Mouse (Mus musculus) forebrain, embryonic 14.5 days (tissue): ENCODE results near the gene Ociad2. TPM values are rescaled to one million over a fixed set of nuclear protein-coding genes. Genes with fewer than 3 reads are reported as not detected.

Source experiments
- ATAC-seq: fragments of 200-750 bp; cut with Nextera tagmentation; 2 replicates; pipeline ENCODE4 v1.8.0; 2017; ENCODE audit warnings: mild to moderate bottlenecking, moderate library complexity
- DNase-seq: peaks from one replicate; pipeline ENCODE4 v3.0.0-alpha.2; 2015; ENCODE audit warnings: low spot score
- H3K27ac ChIP-seq: fragments of 300-500 bp; sonication (generic); 2 replicates; pipeline ENCODE4 v1.5.1; 2014; ENCODE audit warnings: low read depth, mild to moderate bottlenecking, control low read depth, low read length, moderate library complexity
- H3K27me3 ChIP-seq: fragments of 300-500 bp; sonication (generic); replicated peaks from 2 replicates; pipeline ENCODE4 v1.6.1; 2014; ENCODE audit warnings: low read length, control low read depth, mixed read lengths; ENCODE audit not compliant: control insufficient read depth, insufficient read depth
- H3K36me3 ChIP-seq: fragments of 300-500 bp; sonication (generic); 2 replicates; pipeline ENCODE4 v1.6.1; 2014; ENCODE audit warnings: low read length, control low read depth; ENCODE audit not compliant: control insufficient read depth, insufficient read depth
- H3K4me1 ChIP-seq: fragments of 300-500 bp; sonication (generic); 2 replicates; pipeline ENCODE4 v1.6.1; 2014; ENCODE audit warnings: antibody characterized with exemption, low read length, control low read depth; ENCODE audit not compliant: control insufficient read depth, insufficient read depth
- H3K4me2 ChIP-seq: fragments of 300-500 bp; sonication (generic); 2 replicates; pipeline ENCODE4 v1.6.1; 2014; ENCODE audit warnings: mild to moderate bottlenecking, control low read depth, low read length
- H3K4me3 ChIP-seq: fragments of 300-500 bp; sonication (generic); 2 replicates; pipeline ENCODE4 v1.5.1; 2014; ENCODE audit warnings: low read depth, low read length, control low read depth
- H3K9ac ChIP-seq: fragments of 300-500 bp; sonication (generic); 2 replicates; pipeline ENCODE4 v1.6.1; 2014; ENCODE audit warnings: mild to moderate bottlenecking, low read length, control low read depth, moderate library complexity
- H3K9me3 ChIP-seq: fragments of 300-500 bp; sonication (generic); replicated peaks from 2 replicates; pipeline ENCODE4 v1.6.1; 2016; ENCODE audit warnings: low read length, control low read depth, mixed read lengths; ENCODE audit not compliant: control insufficient read depth
- WGBS: fragments of 180-500 bp; shearing (Covaris S2); extraction: QIAGEN DNeasy Blood & Tissue Kit; methylation state at CpG from one replicate; pipeline ENCODE4 v1.1.7; 2014; 5-methylcytosine and 5-hydroxymethylcytosine counted together
- polyA plus RNA-seq: library from polyadenylated mRNA; unstranded; fragments of >200 nt; fragmentation: Nextera tagmentation; extraction: Ambion mirVana; gene quantifications from 2 replicates; pipeline ENCODE4 v1.2.1, GENCODE M21; 2014

Gene Ociad2
- polyA plus RNA-seq, 1 experiment from 2014 or later = 14.5 TPM

DNA sequence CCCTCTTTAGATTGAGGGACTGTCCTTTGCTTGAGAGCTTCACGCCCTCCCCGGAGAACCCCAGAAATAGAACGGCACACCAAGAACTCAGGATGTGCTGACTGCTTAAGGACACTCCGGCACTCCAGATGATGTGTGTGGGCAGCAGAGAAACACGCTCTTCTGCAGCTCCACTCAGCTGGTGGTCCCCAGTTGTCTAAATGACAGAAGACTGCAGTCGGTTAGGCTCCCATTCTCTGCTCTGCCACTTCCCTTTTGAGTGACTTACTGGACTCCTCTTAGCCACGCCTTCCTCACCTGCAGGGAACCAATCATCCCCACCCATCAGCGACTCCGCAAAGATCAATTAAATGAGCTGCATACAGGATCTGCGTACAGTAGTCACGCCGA is 18.9 kb upstream of the Ociad2 start:
- Histone ChIP-seq H3K9me3 (no peaks in the 10 kb centered on the region), H3K36me3 (no peaks in the 10 kb centered on the region), H3K4me1 (no peaks in the 10 kb centered on the region), H3K4me3 (no peak overlapping the region), H3K27me3 (no peaks in the 10 kb centered on the region), H3K27ac (no peak overlapping the region), H3K9ac (no peak overlapping the region), H3K4me2 (peak overlapping the region; percentile 16; the same call in 1 of the 2 replicates)
- DNase-seq (no peak), ATAC-seq (no peak)
- 41% methylated on average over 12 of the region's 12 CpGs for WGBS

DNA sequence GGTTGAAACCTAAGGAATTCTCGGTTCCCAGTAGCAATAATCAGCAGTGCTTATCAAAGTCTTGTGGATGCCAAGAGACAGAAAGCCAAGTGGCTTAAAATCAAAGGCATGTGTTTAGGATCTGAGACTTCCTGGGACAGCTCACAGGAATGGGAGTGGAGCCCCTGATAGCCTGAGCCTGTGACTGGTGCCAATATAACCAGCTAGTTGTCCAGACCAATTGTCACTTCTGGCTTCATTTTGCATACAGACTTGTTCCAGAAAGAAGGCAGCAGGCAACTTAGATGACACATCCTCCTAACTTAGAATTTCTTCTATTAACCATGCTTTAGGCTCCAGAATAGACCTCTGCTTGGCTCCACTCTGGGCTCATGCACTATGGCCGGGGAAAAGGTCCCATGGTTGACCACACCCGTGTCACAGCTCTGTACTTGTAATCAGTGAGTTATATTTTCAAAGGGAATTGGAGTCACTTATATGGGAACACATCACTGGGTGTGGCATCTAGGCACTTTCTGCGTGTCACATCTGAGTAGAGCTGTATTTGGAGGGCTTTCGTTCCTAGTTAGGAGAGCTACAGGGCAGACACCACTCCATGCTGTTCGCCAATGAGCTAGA is 18.4 kb upstream of the Ociad2 start:
- H3K4me1 ChIP-seq = no peaks in the 10 kb centered on the region
- H3K27me3 ChIP-seq = no peaks in the 10 kb centered on the region
- H3K9ac ChIP-seq = no peak overlapping the region
- DNase-seq (no peak), ATAC-seq (no peak)
- WGBS = 85% methylated on average over 6 of the region's 6 CpGs
- no peak overlapping the region for H3K27ac ChIP-seq
- no peak overlapping the region for H3K4me3 ChIP-seq
- H3K9me3 ChIP-seq = no peaks in the 10 kb centered on the region
- H3K36me3 ChIP-seq = no peaks in the 10 kb centered on the region
- H3K4me2 ChIP-seq = no peak overlapping the region

DNA sequence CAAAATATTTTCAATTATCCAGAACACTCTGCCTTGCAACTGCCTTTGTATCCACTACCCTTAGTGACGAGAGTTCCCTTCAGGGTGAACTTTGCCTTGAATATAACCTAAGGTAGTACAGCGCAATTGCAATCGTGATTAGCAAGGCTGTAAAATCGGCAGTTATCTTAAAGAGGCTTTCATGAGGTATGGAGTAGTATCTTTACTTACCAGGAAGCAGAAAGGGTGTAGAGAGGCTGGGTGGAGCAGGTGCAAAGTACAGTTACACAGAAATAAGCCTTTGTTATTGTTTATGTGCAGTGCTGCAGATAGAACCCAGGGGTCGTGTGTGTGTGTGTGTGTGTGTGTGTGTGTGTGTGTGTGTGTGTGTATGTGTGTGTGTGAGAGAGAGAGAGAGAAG is 14.6 kb upstream of the Ociad2 start:
- WGBS = 78% methylated on average over 5 of the region's 5 CpGs
- DNase-seq (no peak), ATAC-seq (no peak)
- Histone ChIP-seq H3K4me1 (no peaks in the 10 kb centered on the region), H3K27ac (no peak overlapping the region), H3K9ac (no peak overlapping the region), H3K9me3 (no peaks in the 10 kb centered on the region), H3K4me3 (no peak overlapping the region), H3K4me2 (no peak overlapping the region), H3K36me3 (no peaks in the 10 kb centered on the region), H3K27me3 (no peaks in the 10 kb centered on the region)

DNA sequence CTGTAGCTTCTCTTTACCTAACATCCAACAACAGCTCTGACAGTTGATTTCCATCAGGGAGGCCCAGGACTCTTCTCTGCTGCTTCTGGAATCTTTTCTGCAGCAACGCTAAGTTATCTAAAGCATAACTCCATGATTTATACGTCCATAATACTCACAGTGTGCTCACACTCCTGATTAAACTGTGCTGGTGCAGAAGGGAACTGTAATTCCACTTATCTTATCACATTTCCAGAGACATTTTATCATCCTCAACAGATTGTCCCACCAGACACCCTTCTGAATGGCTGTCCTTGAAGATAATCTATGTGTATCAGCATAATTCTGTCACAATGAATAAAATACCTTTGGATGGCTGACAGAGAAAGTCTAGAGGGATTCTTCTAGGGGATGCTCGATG is 13.2 kb upstream of the Ociad2 start:
- ATAC-seq = no peak
- no peak overlapping the region for H3K4me3 ChIP-seq
- H3K36me3 ChIP-seq = no peaks in the 10 kb centered on the region
- H3K9me3 ChIP-seq = no peaks in the 10 kb centered on the region
- H3K27ac ChIP-seq = no peak overlapping the region
- 65% methylated on average over 3 of the region's 3 CpGs for WGBS
- no peak overlapping the region for H3K4me2 ChIP-seq
- no peaks in the 10 kb centered on the region for H3K4me1 ChIP-seq
- no peaks in the 10 kb centered on the region for H3K27me3 ChIP-seq
- H3K9ac ChIP-seq = no peak overlapping the region
- DNase-seq = no peak

DNA sequence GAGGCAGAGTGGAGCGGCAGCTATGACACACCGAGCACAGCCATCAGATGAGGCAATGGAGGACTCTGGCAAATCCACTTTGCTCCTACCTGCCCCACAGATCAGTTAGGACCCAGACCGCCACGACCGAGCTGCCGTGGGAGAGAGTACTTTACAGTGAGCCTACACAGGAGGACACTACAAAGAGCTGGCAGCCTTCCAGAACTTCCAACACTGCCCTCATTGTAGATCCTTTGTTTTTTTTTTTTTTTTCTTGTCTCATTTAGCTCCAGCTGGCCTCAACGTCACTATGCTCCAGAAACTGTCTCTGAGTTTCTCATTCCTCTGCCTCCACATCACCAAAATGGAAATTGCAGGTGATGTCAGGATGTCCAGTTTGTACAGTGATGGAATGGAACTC is 12.7 kb upstream of the Ociad2 start:
- no peak for ATAC-seq
- Histone ChIP-seq H3K36me3 (no peaks in the 10 kb centered on the region), H3K27me3 (no peaks in the 10 kb centered on the region), H3K27ac (no peak overlapping the region), H3K4me2 (no peak overlapping the region), H3K9me3 (no peaks in the 10 kb centered on the region), H3K9ac (no peak overlapping the region), H3K4me1 (no peaks in the 10 kb centered on the region), H3K4me3 (no peak overlapping the region)
- WGBS = 37% methylated on average over 7 of the region's 7 CpGs
- peak; percentile 55 for DNase-seq

DNA sequence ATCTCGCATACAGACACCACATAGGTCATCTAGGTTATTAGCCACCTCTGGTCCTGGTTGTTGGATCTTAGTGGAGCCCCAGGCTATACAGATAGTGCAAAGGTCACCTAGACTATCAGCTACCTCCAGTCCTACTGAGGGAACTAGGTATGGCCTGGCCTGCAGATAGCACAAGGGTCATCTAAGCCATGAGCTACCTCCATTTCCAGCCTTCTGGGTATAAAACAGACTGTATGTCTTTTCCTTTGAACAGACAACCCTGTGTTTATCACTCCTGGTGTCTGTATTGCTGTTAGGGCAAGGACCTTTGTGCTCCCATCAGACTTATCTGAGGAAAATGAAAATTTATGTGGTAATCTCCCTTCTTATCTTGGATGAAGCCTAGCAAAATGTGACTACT is 11.0 kb upstream of the Ociad2 start:
- Histone ChIP-seq H3K9ac (no peak overlapping the region), H3K36me3 (no peaks in the 10 kb centered on the region), H3K4me3 (no peak overlapping the region), H3K9me3 (no peaks in the 10 kb centered on the region), H3K4me2 (no peak overlapping the region), H3K27ac (no peak overlapping the region), H3K27me3 (no peaks in the 10 kb centered on the region), H3K4me1 (no peaks in the 10 kb centered on the region)
- no peak for DNase-seq
- 95% methylated on average over 1 of the region's 1 CpGs for WGBS
- ATAC-seq = no peak

DNA sequence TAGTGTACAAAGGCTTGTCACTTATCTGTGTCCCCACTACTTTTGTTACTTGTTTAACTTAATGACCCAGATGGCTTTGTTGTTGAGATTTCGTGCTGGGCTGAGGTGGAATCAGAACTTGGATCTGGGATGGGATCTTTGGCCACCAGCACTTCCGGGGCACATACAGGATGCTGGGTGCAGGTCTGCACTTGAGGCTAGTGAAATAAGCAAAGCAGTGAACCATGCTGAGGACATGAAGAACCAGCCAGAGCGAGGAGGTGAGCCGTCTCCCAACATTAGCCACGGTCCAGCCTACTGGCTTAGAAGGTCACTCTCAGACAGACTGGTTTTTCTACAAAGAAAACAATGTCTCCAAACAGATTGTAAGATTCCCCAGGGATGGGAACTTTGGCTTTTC is 8.7 kb upstream of the Ociad2 start:
- DNase-seq (no peak), ATAC-seq (no peak)
- Histone ChIP-seq H3K9ac (no peak overlapping the region), H3K36me3 (no peaks in the 10 kb centered on the region), H3K4me1 (no peaks in the 10 kb centered on the region), H3K4me2 (no peak overlapping the region), H3K4me3 (no peak overlapping the region), H3K27ac (no peak overlapping the region), H3K9me3 (no peaks in the 10 kb centered on the region), H3K27me3 (no peaks in the 10 kb centered on the region)
- whole genome bisulfite sequencing = 65% methylated on average over 5 of the region's 5 CpGs

DNA sequence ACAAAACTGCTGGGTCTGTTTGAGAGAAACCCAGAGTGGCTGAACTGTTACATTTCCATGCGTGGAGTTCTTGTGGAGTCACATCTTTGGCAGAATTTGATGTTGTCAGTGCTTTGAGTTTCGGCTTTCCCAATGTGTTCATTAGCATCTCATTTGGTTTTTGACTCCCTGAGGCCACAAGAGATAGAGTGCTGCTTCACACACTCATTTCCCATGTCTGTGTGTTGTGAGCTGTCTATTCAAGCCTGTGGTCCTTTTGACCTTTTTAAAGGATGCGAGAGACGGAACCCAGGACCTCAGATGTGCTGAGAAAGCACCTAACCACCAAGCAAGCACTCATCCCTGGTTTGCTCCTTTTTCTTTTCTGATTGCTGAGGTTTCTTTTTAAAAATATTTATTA is 4.4 kb upstream of the Ociad2 start:
- 93% methylated on average over 4 of the region's 4 CpGs for WGBS
- Histone ChIP-seq H3K27me3 (no peaks in the 10 kb centered on the region), H3K36me3 (no peaks in the 10 kb centered on the region), H3K4me1 (no peaks in the 10 kb centered on the region), H3K4me3 (no peak overlapping the region), H3K4me2 (no peak overlapping the region), H3K27ac (no peak overlapping the region), H3K9me3 (no peaks in the 10 kb centered on the region), H3K9ac (no peak overlapping the region)
- DNase-seq = no peak
- no peak for ATAC-seq

DNA sequence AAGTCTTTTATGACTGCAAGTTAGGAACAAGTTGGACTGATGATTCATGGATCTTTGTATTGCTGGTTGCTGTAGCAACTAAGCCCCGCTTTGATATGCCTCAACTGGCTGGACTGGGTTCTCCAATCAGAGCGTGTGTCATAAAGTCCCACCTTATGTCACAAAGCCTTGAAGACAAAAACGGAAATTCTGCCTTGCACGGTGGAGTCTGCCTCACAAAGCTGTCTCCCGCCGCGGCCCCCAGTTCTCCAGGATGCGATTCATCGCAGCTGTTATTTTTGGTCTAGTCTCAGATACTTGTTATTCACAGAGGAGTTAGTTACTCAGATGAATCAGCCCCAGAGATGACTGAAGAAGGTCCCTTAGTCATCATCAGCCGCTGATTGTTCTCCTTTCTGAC is 3.5 kb upstream of the Ociad2 start:
- Histone ChIP-seq H3K27ac (no peak overlapping the region), H3K4me1 (no peaks in the 10 kb centered on the region), H3K36me3 (no peaks in the 10 kb centered on the region), H3K9ac (no peak overlapping the region), H3K4me3 (no peak overlapping the region), H3K27me3 (no peaks in the 10 kb centered on the region), H3K4me2 (no peak overlapping the region), H3K9me3 (no peaks in the 10 kb centered on the region)
- no peak for ATAC-seq
- DNase-seq = peak; percentile 26
- 70% methylated on average over 10 of the region's 10 CpGs for WGBS
